Mouse (Mus musculus) neural tube, embryonic 10.5 days (tissue): ENCODE data around the gene Cox4i1.

Experiments
- DNase-seq: peaks from one replicate; pipeline ENCODE4 v3.0.0-alpha.2; 2017; ENCODE audit warnings: low spot score; ENCODE audit errors: extremely low spot score

Cox4i1 gene

GRCm38 (mm10) chr8:120692934-120693333 is 24.9 kb downstream of the Cox4i1 start:
- no peak for DNase-seq

DNA sequence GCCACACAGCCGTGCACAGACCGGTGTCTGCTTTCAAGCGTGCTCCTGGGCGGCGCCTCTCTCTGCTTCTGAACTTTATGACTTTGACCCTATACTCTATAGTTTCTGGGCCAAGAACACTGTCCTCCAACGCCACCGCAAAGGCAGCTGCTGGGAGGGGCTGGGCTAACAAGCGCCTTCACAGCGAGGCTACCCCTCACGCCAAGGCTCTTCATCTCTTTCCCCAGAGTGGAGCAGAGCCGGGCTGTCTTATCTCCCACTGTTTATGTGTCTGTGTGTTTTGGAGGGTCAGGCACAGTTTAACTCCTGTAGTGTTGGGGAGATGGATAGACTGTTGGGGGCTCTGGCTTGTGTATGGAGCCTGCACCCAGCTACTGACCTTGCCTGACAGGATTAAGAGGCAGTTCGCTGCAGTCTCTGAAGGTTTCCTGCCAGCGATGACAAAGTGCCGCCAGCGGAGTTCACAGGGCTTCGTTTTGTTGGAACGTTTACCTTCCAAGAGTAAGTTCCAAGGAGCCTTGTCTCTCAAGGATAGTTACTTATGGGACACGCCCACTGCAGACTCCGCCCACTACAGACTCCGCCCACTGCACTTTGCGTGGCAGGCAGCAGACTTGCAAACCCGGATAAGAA is 26.0 kb downstream of the Cox4i1 start:
- no peak for DNase-seq

GRCm38 (mm10) chr8:120696401-120697153 is 28.6 kb downstream of the Cox4i1 start:
- no peak for DNase-seq

GRCm38 (mm10) chr8:120697154-120697978 is 29.3 kb downstream of the Cox4i1 start:
- DNase-seq, result no peak

DNA sequence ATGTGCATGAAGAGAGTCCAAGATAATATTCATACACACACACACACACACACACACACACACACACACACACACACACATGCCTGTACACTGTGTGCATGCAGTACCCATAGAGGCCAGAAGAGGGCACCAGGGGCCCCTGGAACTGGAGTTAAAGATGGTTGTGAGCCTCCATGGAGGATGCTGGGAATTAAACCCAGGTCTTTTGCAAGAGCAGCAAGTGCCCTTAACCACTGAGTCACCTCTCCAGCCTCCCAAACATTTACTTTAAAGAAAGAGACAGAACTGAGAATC is 29.9 kb downstream of the Cox4i1 start:
- DNase-seq, result no peak

GRCm38 (mm10) chr8:120698426-120698825 is 30.4 kb downstream of the Cox4i1 start:
- no peak for DNase-seq

DNA sequence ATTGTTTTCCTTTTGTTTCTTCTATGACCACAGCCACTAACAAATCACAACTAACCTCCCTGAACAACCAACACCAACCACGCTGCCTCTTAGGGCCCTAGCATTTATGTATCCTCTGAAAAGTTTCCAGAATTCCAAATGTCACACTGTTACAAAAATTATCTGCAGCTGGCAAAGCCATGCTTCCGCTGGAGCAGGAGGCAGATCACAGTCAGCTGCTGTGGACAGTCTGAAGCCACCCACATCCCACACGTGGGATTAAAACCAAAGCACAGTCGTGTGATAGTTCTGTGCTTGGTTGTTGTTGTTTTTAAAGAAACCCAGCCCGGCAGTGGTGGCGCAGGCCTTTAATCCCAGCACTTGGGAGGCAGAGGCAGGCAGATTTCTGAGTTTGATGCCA is 31.1 kb downstream of the Cox4i1 start:
- no peak for DNase-seq

- DNase-seq, result no peak
These were observed 31.5 kb downstream of the Cox4i1 start for GRCm38 (mm10) chr8:120699565-120699964.

DNA sequence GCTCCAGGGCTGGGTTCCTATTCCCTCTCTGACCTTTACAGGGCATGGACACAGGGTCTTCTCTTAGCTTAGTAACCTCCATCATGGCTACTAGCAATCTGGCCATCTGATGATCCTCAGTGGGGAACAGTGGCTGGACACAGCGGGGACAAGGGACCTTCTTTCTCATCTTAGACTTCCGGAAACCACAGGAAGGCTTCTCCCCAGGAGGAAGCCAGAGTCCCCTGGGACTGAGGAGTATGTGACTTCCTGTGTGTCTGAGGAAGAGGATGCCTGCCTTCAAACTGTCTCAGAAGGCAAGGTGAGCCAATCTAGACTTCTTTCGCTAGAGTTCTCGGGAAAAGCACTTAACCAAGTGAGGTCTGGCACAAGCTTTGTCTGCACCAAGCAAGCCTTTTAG is 32.0 kb downstream of the Cox4i1 start:
- no peak for DNase-seq

GRCm38 (mm10) chr8:120701758-120702465 is 33.9 kb downstream of the Cox4i1 start:
- no peak for DNase-seq

DNA sequence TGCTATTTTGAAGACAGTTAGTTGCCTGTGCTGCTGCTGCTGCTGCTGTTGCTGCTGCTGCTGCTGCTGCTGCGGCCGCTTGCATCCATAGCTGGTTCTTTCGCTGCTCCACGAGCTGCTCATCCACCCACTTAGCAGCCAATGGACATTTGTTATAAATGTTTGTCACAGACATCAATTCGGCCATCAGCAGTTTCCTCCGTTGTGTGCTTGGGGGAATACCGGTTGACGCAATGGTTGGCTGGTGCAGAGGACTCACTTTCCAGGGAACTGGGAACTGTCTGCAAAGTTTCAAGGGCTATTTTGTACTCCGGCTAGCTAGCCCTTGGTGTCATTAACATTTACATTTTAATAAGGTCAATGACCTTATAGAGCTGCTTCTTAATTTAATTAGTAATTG is 36.2 kb downstream of the Cox4i1 start:
- DNase-seq, result no peak

- no peak for DNase-seq
These were observed 37.1 kb downstream of the Cox4i1 start for GRCm38 (mm10) chr8:120705163-120705562.

- no peak for DNase-seq
These were observed 38.2 kb downstream of the Cox4i1 start for GRCm38 (mm10) chr8:120706193-120706592.

GRCm38 (mm10) chr8:120709176-120709575 is 41.2 kb downstream of the Cox4i1 start:
- no peak for DNase-seq

- DNase-seq, result no peak
These were observed 47.2 kb downstream of the Cox4i1 start for GRCm38 (mm10) chr8:120715200-120715599.

GRCm38 (mm10) chr8:120715996-120716680 is 48.1 kb downstream of the Cox4i1 start:
- no peak for DNase-seq

DNA sequence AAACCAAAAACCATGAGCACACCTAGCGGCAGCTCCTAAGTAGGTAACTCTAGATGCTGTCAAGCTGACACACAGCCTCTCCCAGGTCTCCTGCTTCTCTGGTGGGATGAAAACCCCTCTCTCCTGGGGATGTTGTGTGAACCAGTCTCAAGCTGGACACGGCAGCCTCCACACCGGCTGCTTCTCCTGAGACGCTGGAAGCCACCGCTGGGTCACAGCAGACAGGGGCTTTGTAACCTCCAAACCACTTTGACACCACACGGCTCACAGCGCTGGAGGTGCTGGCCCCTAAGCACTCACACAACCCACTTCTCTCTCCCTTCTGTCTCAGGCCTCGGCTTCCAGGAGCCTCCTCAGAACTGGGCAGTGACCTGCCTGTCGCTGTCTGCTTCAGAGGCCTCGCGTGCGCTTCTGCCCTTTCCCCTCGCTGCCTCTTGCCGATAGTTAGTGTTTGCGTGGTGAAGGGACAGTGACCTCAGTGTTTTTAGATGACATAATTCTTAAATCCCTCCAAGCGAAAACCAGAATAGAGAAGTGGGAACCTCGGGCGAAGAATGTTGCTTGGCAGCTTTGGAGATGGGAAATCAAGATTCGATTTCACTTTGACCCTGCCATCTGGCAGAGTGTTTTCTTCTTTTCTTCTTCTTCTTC is 51.7 kb downstream of the Cox4i1 start:
- DNase-seq, result no peak

DNA sequence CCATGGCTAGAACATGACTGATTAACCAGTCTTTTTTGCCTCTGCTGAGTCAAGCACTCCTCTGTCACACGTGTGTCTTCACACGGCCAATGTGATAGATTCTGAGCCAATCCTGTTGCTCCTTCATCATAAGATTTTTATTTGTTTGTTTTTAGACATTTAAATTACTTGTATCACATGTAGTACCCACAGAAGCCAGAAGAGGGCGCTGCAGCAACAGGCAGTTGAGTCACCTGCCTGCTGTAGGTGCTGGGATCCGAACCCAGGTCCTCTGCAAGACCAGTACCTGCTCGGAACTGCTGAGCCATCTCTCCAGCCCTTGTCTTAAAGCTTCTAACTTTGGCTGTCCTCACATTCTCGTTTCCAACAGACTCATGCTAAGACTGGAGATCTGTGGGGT is 55.0 kb downstream of the Cox4i1 start:
- no peak for DNase-seq
